Mouse (Mus musculus): ENCODE data around the gene Hmgb1.

DNA sequence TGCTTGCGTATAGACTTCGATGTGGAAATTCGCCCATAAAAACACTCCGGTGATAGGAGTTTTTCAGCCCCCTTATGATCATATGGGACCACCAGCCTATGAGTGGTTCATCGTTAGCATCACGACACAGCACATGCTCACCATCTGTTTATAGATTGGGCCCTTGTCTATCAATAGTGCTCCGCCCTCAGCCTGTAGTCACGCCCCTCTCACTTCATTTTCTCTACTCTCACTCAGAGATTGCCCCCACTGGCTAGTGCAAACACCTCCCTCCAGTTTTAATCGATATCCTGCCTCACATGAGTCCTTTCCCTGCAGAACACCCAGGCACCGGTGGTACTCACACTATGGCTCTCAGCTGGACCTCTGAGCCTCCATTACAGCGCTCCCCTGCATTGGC, 88.0 kb downstream of the Hmgb1 start:
- TF ChIP-seq CTCF (IDR thresholded peaks at IDR 0.05; ENCODE audit: extremely low read depth, insufficient read depth, low read length): no peak
- TF ChIP-seq POLR2A (IDR thresholded peaks at IDR 0.05; ENCODE audit: extremely low read depth, insufficient read depth, low read length): no peak
